Mouse (Mus musculus) spleen, adult 12 weeks (tissue): ENCODE data around the gene Cct8.
A peak's percentile ranks its signal among the peaks of the same experiment; 100 is the strongest.

Source experiments
- DNase-seq: peaks from one replicate; pipeline ENCODE4 v3.0.0; 2022; ENCODE audit warnings: low spot score

Gene Cct8

DNA sequence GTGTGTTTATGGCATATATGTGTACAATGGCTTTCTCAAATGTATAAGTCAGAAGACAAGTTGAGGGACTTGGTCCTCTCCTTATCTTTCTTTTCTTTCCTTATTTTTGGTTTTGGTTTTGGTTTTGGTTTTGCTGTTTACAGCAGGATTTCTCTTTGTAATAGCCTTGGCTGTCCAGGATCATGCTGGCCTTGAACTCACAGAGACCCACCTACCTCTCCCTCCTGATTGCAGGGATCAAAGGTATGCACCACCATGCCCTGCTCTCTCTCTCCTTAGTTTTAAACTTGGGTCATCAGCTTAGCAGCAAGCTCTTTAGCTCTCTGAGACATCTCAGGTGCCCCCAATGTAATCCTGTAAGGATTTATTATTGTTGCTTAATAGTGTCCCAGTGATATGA, 50.6 kb downstream of the Cct8 start:
- DNase-seq = no peak

DNA sequence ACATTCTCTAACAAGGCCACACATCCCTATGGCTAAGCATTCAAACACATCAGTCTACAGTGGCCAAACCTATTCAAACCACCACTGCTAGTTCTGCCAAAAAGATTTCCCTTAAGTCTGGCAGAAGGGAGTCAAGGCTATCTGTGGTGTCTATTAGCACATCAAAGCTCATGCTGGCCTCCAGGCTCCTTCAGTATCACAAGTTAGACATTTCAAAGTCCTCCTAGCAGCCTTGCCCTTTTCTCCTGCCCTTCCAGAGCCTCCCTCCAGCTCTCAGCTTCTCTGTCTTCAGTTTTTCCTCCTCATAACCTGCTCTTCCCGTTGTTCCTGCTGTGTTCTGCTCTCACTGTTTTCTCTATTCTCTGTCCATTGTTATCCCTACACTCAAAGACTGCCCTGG, 51.6 kb downstream of the Cct8 start:
- DNase-seq = no peak

DNA sequence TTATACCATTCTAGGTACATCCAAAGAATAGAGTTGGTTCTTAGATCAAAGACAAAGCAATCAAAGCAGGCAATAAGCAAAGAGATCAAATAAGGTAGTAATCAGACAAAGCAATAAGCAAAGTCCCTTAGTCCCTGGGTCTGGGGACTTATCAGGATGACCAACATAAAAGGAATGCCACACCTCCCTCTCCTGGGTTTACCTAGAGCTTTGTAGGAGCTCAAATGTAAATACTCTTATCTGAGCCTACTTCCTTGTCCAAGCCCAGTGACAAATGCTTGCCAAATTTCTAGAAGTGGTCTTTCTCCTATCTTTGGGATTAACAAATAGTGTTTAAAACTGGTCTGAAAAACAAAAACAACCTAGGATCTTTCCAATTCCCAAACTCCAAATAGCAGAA, 52.4 kb downstream of the Cct8 start:
- DNase-seq = no peak

DNA sequence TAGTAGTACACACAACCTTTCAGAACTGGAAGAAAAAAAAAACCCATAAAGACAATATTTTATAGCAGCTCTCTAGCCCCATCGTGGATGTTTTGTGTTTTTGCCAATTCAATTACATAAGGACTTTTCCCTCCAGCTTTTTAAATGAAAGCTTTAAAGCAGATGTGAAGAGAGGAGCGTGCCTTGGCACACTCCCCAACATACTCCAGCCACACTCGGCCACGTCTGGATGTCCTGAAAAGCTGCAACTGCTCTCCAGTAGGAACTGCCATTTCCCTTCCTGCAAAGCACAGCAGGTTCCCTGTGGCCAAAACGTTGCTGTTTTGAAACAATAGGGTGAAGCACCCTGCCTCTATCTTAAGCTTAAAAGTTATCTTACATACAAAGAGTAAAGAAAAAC, 53.4 kb downstream of the Cct8 start:
- no peak for DNase-seq

DNA sequence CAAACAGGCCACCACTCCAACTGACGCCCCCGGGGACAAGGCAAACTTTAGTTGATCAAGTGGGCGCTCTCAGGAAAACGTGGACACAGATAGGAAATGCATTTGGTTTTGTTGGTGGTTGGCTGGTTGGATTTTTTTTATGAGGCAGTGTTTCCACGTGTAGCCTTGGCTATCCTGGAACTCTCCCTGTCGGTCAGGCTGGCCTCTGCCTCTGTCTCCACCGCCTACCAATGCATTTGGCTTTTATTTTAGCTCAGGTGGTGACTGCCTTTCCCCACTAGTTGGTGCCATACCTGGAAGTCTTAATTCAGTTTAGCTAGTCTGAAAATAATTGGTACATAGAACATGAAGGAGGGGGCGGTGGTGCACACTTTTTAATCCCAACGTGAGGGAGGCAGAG, 54.6 kb downstream of the Cct8 start:
- DNase-seq = no peak

DNA sequence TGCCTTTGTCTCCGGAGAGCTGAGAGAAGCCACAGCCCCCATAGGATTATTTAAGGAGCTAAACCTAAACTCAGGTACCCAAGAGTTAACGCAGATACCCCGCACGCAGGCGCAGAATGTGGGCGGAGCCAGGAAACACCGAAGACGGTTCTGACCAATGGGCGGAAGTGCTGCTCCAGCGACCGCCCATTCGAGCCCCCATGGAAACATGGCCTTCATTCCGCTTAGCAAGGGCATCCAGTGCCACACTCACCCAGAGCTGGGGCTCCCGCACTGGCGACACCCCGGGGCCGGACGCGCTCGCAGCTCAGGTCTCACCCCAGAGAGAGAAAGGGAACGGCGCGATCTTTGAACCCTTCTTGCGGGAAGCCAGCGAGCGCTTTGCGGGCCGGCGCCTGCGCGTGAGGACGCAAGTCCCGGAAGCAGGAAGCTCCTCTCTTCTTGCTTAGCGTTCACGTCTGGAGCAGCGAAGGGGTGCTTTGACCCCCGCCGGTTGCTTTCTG, 55.4 kb downstream of the Cct8 start, which contains the start of gene Rwdd2b:
Gene Rwdd2b, minus strand, starts transcription at position 390 of the 503 bp plus-strand sequence.
- DNase-seq = peak; percentile 94

DNA sequence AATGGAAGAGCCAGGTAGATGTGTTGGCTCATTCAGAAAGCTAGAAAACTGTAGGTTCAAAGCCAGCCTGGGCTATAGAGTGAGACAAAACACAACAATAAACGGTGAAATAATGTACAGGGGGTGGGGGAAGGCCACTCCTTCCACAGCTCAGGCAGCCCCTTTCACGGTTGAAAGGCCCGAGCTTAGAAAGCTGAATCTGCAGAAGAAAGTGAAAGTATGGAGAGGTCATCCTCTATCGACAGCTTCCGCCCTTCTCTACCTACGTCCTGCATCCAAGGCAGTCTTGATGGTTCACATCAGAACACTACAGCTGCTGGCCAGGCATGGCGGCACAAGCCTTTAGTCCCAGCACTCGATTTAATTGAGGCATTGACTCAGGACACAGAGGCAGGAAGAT, 57.0 kb downstream of the Cct8 start:
- DNase-seq = no peak

DNA sequence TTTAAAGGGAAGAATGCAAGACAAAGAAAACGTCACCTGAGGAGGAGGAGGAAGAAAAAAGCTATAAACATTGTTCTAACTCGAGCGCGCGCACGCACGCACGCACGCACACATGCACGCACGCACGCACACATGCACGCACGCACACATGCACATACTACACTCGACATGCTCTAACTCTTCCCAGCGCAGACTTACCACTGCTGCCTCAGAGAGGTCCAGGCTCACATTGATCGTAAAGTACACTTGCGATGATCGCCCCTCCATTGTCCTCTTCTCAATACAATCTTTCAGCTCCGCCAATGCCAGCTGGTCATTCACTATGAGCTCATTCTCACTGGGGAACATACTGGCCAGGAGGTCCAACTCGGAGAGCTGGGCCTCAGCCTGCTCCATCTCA, 58.6 kb downstream of the Cct8 start:
- DNase-seq = no peak

DNA sequence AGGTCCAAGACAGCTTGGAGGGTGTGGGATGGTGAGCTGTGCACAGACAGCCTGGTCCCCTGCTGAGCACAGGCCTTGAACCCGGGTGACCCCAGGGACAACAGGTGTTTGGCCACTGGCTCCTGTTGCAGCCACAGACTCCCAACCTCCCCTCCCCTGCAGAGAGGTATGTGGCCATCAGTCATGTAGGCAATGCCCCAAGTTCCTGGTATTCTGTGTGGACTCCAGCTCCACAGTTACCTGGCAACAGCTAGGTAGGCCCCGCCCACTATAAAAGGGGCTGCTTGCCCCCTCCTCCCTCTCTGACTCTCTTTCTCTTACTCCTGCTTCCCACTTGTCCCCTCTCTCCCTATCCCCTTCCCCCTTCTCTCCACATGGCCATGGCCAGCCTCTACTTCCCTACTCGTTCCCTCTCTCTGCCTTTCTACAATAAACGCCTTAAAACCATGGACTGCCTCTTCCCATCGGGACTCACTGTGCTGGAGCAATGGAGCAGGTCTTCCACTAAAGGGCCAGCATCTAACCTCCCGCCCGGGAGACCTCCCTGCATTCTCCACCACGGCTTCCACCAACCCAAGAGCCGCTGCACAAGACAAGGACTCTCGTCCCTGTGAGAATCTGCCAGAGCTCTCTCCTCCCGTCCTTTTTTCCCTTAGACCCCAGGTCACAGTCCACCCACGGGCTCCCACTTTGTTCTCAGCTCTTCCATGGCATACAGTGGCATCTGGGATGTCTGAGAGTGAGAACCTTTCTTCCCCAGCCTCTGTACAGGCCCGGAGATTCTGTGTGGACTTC, 60.1 kb downstream of the Cct8 start:
- no peak for DNase-seq

DNA sequence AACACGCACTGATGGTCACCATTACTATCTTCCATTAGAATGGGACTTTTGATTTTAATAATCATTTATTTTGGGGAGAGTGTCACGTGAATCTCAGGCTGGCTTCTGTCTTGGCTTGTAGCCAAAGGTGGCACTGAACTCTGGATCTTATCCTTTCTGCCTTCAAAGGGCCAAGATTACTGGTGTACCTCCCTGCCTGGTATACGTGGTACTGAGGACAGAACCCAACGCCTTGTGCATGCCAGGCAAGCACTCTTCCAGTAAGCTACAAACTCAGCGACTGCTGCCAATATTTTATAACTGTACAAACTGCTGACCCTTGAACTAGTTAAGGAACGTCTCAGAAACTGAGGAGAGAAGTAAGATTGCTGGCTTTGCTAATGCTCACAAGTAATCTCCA, 60.7 kb downstream of the Cct8 start:
- DNase-seq = no peak

DNA sequence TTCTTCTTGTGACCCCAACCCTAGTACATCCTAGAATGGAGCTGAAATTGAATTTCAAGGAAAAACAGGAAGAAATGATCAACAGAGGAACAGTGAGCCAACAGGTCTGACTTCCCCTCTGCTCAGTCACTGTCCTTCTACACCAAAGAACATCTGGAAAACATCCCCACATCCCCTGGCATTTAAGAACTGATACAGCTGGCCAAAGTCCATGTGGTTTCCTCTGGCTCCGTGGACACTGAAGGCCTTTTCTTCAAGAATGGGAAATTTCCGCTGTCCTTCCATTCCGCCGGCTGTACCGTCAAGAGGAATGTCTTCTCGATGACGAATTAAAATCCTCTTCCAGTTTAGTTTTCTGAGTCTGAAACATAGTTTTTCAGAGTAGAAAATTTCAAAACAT, 61.4 kb downstream of the Cct8 start:
- no peak for DNase-seq
